Mouse (Mus musculus): Measurements from ENCODE around the gene P3h3.

The P3h3 gene

GRCm38 (mm10) chr6:124865766-124866362 is 8.3 kb upstream of the P3h3 start:
- no peak for DNase-seq (ENCODE audit: low read depth)

- DNase-seq (ENCODE audit: low read depth): no peak
Observed at GRCm38 (mm10) chr6:124863658-124864298, 6.2 kb upstream of the P3h3 start, which contains the start of gene Gpr162. Gene Gpr162, minus strand, starts transcription at chr6:124863983.

GRCm38 (mm10) chr6:124863125-124863657 is 5.6 kb upstream of the P3h3 start:
- no peak for DNase-seq (ENCODE audit: low read depth)

DNA sequence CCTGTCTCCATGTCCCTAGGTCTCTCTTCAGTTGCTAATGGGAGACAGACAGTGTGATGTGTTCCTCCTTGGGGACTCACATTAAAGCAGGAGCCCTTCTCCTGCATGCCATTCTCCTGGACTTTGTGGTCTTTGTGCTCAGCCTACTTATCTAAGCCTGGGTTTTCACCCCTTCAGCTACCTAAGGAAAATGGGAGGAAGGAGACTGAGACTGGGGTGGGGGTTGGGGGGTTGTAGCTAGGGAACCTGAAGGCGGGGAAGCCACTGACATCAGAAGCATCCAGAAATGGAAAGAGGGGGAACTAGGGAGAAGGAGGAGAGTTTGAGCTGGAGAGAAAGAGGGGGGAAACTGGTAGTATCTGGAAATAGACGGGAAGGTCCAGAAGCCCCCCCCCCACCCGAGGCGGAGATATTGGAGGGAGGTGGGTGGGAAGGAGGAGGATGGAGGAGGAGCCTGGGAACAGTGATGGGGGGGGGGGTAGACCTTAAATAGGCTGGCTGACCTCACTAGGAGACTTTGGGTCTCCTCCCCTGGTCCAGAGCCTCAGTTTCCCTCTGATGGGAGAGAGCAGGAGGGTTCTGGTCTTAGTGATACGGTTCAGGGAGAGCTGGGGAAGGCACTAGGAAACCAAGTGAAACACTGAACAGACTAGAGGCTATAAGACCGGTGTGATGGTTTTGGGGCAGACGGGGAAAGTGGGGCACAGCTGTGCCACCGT is 5.0 kb upstream of the P3h3 start:
- DNase-seq (ENCODE audit: low read depth): no peak

DNA sequence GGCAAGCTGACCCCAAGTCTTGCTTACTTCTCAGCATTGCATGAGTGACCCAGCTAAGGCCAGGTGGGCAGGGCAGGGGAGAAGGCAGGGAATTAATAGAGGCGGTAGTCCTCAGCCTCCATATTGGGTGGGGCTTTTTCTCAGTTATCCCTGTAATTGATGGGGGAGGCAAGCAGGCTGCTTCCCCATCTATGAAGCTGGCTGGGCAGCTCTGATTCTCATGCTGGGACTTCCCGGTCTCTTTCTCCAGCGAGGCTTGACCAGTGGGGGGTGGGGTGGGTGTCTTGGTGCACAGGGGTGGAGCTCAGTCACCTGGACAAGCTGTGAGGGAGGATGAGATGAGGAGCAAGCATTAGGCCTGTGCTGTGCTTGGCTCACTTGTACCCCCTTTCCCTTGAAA is 4.2 kb upstream of the P3h3 start:
- DNase-seq (ENCODE audit: low read depth): no peak

DNA sequence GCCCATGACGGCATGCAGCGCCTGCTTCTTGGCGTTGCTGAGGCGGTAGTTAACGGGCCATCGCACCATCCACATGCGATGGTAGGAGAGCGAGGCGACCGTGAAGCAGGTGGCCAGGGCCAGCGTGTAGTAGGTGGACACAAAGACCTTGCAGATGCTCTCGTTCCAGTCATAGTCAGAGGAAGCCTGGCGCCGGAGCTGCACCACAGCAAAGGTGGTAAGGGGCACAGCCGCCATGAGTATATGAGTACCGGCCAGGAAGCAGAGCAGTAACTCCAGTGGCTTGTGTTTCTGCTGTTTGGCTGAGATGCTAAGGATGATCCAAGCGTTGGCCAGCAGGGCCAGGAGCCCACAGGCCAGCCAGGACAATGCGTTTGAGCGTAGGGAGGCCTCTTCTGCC is 3.7 kb upstream of the P3h3 start:
- DNase-seq (ENCODE audit: low read depth): no peak

- no peak for DNase-seq (ENCODE audit: low read depth)
Observed at GRCm38 (mm10) chr6:124860511-124860910, 3.0 kb upstream of the P3h3 start.

GRCm38 (mm10) chr6:124859725-124860124 is 2.2 kb upstream of the P3h3 start:
- DNase-seq (ENCODE audit: low read depth): peak; percentile 72

GRCm38 (mm10) chr6:124858561-124859318 is 1.2 kb upstream of the P3h3 start:
- DNase-seq (ENCODE audit: low read depth): no peak

GRCm38 (mm10) chr6:124857840-124858530 is 433 bp upstream of the P3h3 start:
- no peak for DNase-seq (ENCODE audit: low read depth)

GRCm38 (mm10) chr6:124856321-124856720 is 1.2 kb downstream of the P3h3 start:
- no peak for DNase-seq (ENCODE audit: low read depth)

DNA sequence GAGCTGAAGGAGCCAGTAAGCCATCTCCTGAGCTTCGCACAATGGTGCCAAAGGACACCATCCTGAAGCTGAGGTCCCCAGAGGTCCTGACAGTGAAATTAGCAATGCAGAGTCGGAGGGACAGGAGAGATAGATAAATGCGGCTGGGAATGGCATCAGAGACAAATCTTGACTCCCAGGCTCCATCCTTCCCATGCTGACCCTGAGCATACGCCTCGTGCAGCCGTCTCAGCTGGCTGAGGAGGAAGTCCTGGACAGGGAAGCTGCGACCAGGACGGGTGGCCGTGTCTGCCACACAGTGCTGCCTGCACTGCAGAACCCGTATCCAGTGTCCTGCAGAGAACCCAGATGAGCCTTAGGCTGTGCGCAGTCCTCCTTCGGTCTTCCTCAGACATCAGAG is 2.9 kb downstream of the P3h3 start:
- DNase-seq (ENCODE audit: low read depth): no peak

DNA sequence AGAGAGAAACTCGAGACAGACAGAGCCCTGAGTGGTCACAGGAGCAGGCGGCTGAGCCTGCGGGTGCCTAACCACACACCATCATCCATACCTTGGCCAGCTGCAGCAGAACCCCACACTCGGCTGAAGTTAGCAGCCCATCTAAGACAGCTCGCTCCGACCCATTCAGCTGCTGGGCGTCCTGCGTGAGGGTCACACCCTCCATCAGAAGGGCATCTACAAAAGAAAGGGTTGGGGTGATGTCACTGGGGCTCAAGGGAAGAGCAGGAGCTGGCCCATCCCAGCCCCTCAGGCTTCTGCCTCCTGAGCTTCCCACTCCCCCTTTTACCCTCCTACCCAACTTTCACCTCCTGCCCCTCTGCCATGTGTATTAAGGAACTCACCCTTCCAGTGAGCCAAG is 7.0 kb downstream of the P3h3 start:
- DNase-seq (ENCODE audit: low read depth): no peak

GRCm38 (mm10) chr6:124847305-124847704 is 10.2 kb downstream of the P3h3 start:
- DNase-seq (ENCODE audit: low read depth): peak; percentile 95

GRCm38 (mm10) chr6:124840241-124841167 is 17.0 kb downstream of the P3h3 start, which contains the start of gene Gnb3:
Gene Gnb3, minus strand, starts transcription at chr6:124840275.
- DNase-seq (ENCODE audit: low read depth): no peak

GRCm38 (mm10) chr6:124839805-124840204 is 17.7 kb downstream of the P3h3 start:
- DNase-seq (ENCODE audit: low read depth): no peak

DNA sequence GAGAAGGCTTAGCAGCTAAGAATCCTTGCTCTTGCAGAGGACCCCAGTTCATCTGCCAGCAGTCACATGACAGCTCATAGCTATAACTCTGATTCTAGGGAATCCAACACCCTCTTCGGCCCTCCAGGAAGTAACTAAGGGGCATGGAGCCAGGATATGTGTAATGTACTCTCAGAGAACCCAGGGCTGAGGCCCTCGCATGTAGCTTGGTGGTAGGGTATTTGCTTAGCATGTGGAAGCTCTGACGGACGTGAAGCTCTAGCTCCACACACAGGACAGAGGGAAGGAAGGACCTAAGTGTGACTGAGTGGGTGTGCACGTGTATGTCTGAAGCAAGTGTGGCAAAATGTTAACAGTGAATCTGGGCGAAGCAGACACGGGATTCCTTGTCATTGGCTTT is 21.1 kb downstream of the P3h3 start:
- DNase-seq (ENCODE audit: low read depth): no peak

DNA sequence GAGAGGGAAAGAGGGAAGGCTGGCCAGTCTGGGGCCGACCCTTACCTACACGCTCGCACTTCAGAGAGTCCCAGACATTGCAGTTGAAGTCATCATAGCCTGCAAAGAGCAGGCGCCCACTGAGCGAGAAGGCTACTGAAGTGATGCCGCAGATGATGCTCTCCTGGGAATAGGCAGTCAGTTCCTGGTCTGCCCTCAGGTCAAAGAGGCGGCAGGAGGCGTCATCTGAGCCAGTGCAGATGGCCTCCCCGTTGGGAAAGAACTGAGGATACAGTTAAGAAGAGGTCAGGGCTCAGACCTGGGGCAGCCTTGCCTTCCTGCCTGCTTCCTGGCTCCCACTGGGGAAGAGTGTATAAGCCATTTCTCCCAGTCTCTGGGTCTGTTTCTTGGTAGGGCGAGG is 22.0 kb downstream of the P3h3 start:
- DNase-seq (ENCODE audit: low read depth): no peak

DNA sequence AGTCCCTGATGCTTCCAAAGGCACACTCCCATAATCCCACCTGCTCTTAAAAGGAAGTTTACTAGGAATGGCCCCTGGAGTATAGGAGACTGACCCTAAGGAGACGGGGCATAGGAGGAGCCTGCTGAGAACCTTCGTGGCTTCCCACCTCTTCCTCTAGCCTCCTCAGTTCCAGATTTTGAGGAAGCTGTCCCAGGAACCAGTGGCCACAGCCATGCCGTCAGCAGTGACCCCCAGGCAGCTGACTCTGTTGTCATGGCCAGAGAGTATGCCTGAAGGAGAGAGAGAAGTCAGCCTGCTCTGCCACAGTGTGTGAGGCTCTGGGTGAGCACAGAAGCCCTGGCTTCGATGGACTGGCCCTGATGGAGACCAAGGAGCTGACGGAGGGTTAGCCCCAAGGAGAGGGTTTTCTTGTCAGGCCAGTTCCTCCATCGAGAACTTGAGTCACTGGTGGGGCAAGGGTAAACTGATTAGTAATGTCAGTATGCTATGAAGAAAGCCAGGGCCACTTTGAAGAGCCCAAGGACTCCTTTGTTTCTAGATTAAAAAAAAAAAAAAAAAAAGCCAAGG is 23.0 kb downstream of the P3h3 start:
- no peak for DNase-seq (ENCODE audit: low read depth)

GRCm38 (mm10) chr6:124831649-124832048 is 25.9 kb downstream of the P3h3 start:
- DNase-seq (ENCODE audit: low read depth): no peak
